Mouse (Mus musculus) forebrain, embryonic 16.5 days (tissue): ENCODE data around the gene Olfr1230. TPM values are rescaled to one million over a fixed set of nuclear protein-coding genes. Genes with fewer than 3 reads are reported as not detected.

Experiments used
- ATAC-seq: fragments of 200-750 bp; cut with Nextera tagmentation; 2 replicates; pipeline ENCODE4 v1.8.0; 2017; ENCODE audit warnings: mild to moderate bottlenecking, moderate library complexity
- H3K27ac ChIP-seq: fragments of 300-500 bp; sonication (generic); 2 replicates; pipeline ENCODE4 v1.5.1; 2014; ENCODE audit warnings: low read length, control low read depth
- H3K27me3 ChIP-seq: fragments of 300-500 bp; sonication (generic); replicated peaks from 2 replicates; pipeline ENCODE4 v1.6.1; 2014; ENCODE audit warnings: low read length; ENCODE audit not compliant: control insufficient read depth, insufficient read depth
- H3K36me3 ChIP-seq: fragments of 300-500 bp; sonication (generic); 2 replicates; pipeline ENCODE4 v1.6.1; 2014; ENCODE audit not compliant: control insufficient read depth, insufficient read depth
- H3K4me1 ChIP-seq: fragments of 300-500 bp; sonication (generic); replicated peaks from 2 replicates; pipeline ENCODE4 v1.6.1; 2014; ENCODE audit warnings: low read length; ENCODE audit not compliant: control insufficient read depth, insufficient read depth
- H3K4me2 ChIP-seq: fragments of 300-500 bp; sonication (generic); 2 replicates; pipeline ENCODE4 v1.6.1; 2014; ENCODE audit warnings: mild to moderate bottlenecking, low read length, control low read depth
- H3K4me3 ChIP-seq: fragments of 300-500 bp; sonication (generic); replicated peaks from 2 replicates; pipeline ENCODE4 v1.5.1; 2014; ENCODE audit warnings: mild to moderate bottlenecking, low read length, control low read depth
- H3K9ac ChIP-seq: fragments of 300-500 bp; sonication (generic); replicated peaks from 2 replicates; pipeline ENCODE4 v1.6.1; 2014; ENCODE audit warnings: low read depth, low read length, control low read depth
- H3K9me3 ChIP-seq: fragments of 300-500 bp; sonication (generic); 2 replicates; pipeline ENCODE4 v1.6.1; 2016; ENCODE audit warnings: low read length; ENCODE audit not compliant: control insufficient read depth
- WGBS: fragments of 180-500 bp; shearing (Covaris S2); extraction: QIAGEN DNeasy Blood & Tissue Kit; methylation state at CpG from one replicate; pipeline ENCODE4 v1.1.7; 2014; 5-methylcytosine and 5-hydroxymethylcytosine counted together
- polyA plus RNA-seq: library from polyadenylated mRNA; unstranded; fragments of >200 nt; fragmentation: Nextera tagmentation; extraction: Ambion mirVana; gene quantifications from 2 replicates; pipeline ENCODE4 v1.2.1, GENCODE M21; 2015

Olfr1230 gene
- not detected in 2 replicates for polyA plus RNA-seq

DNA sequence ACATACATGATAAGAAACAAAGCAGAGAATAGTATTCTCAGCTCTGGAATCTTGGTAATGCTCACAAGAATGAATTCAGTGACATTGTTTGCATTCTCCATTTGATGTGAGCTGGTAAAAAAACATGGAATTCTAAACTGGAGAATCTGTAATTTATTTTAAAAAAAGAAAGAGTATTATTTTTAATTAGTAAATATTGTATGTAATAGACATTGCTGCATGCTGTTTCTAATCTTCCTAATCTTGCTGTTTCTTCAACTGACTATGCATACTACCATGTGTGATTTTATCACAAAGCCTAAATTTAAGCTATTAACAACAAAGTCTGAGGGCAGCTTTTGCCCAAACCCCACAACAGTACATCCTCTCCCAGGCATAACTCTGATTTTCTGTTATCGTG is at the start of gene Olfr1230:
Olfr1230 (minus strand) TSS at position 101 of the 400 bp plus-strand sequence.
- Histone ChIP-seq H3K9me3 (no peaks in the 10 kb centered on the region), H3K27ac (no peak within 1 kb of the TSS), H3K4me3 (no peak within 1 kb of the TSS), H3K4me2 (no peak within 1 kb of the TSS), H3K4me1 (no peaks in the 10 kb centered on the region), H3K9ac (no peak within 1 kb of the TSS), H3K36me3 (no peaks in the 10 kb centered on the region), H3K27me3 (no peaks in the 10 kb centered on the region)
- ATAC-seq: no peak
- 96% methylated on average over 1 of the region's 1 CpGs for WGBS

GRCm38 (mm10) chr2:89342298-89342697 is 45.2 kb upstream of the Olfr1230 start, which contains the start of gene Olfr1233:
Gene Olfr1233, minus strand, starts transcription at chr2:89342398.
- Histone ChIP-seq H3K9ac (no peak within 1 kb of the TSS), H3K27ac (no peak within 1 kb of the TSS), H3K4me2 (no peak within 1 kb of the TSS), H3K4me3 (no peak within 1 kb of the TSS), H3K4me1 (no peaks in the 10 kb centered on the region), H3K9me3 (no peaks in the 10 kb centered on the region), H3K27me3 (no peaks in the 10 kb centered on the region), H3K36me3 (no peaks in the 10 kb centered on the region)
- no peak for ATAC-seq

DNA sequence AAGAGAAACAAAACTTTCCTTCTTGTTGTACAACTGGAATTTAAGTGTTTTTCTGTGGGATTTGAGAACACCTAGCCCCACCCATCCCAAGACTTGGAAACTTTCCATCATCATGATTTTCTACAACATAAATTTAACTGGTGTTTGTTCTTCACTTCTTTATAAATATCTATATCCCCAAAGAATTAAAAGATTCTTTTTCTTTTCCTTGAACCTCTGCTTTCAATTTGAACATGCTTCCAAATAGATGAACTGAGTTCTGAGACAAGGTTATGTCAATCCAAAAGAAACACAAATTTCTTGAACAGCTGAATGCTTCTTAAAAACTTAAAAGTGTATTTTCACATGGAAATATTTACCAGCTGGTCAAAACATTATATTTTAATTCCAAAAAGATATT is 32.5 kb upstream of the Olfr1230 start, which contains the start of gene Olfr1232:
Olfr1232 (minus strand) TSS at position 101 of the 400 bp plus-strand sequence.
- ATAC-seq: no peak
- Histone ChIP-seq H3K4me3 (no peak within 1 kb of the TSS), H3K36me3 (no peaks in the 10 kb centered on the region), H3K27me3 (no peaks in the 10 kb centered on the region), H3K9me3 (no peaks in the 10 kb centered on the region), H3K9ac (no peak within 1 kb of the TSS), H3K4me2 (no peak within 1 kb of the TSS), H3K27ac (no peak within 1 kb of the TSS), H3K4me1 (no peaks in the 10 kb centered on the region)

- H3K27ac ChIP-seq: no peak within 1 kb of the TSS
- H3K36me3 ChIP-seq: no peaks in the 10 kb centered on the region
- 53% methylated on average over 2 of the region's 2 CpGs for WGBS
- H3K4me3 ChIP-seq: no peak within 1 kb of the TSS
- no peaks in the 10 kb centered on the region for H3K4me1 ChIP-seq
- no peak within 1 kb of the TSS for H3K9ac ChIP-seq
- no peaks in the 10 kb centered on the region for H3K27me3 ChIP-seq
- no peaks in the 10 kb centered on the region; the same call in 1 of the 2 replicates for H3K9me3 ChIP-seq
- ATAC-seq: no peak
- H3K4me2 ChIP-seq: no peak within 1 kb of the TSS
Observed at GRCm38 (mm10) chr2:89306974-89307373, 9.9 kb upstream of the Olfr1230 start, which contains the start of gene Olfr1231. Gene Olfr1231, minus strand, starts transcription at chr2:89307074.

DNA sequence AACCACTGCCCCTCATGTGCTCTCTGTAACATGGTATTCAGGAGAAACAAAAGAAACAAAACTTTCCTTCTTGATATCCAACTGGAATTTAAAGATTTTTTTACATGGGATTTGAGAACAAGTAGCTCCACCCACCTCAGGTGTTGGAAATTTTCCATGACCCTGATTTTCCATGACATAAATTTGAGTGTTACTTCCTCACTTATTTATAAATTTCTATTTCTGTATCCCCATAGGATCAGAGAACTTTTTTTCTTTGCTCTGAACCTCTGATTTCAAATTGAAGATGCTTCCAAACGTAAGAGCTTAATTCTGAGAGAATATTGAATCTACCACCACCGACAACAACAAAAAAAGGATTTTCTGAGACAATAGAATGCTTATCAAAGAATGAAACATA is 9.2 kb downstream of the Olfr1230 start, which contains the start of gene Olfr1229:
Olfr1229 (minus strand) TSS at position 101 of the 400 bp plus-strand sequence.
- H3K4me2 ChIP-seq: no peak within 1 kb of the TSS
- H3K27me3 ChIP-seq: no peaks in the 10 kb centered on the region
- 80% methylated on average over 2 of the region's 2 CpGs for WGBS
- ATAC-seq: no peak
- H3K36me3 ChIP-seq: no peaks in the 10 kb centered on the region
- no peak within 1 kb of the TSS for H3K9ac ChIP-seq
- H3K9me3 ChIP-seq: no peaks in the 10 kb centered on the region
- H3K27ac ChIP-seq: no peak within 1 kb of the TSS
- H3K4me3 ChIP-seq: no peak within 1 kb of the TSS
- H3K4me1 ChIP-seq: no peaks in the 10 kb centered on the region

DNA sequence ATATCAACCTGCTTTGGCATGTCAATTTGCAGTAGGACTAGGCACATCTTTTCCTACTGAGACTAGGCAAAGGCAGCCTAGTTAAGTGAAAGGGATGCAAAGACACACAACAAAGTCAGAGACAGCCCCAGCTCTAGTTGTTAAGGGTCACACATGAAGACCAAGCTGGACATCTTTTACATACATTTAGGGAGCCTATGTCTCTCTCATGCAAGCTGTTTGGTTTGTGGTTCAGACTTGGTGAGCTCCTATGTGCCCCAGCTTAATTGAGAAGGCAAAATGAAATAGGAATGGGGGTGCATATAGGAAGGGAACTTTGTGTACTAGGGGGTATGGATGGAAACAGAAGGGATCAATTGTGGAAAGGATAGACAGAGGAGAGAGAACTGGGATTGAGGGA is 43.1 kb downstream of the Olfr1230 start, which contains the start of gene Olfr1228:
Olfr1228 (minus strand) TSS at position 101 of the 400 bp plus-strand sequence.
- Histone ChIP-seq H3K4me1 (no peaks in the 10 kb centered on the region), H3K9me3 (no peaks in the 10 kb centered on the region), H3K27ac (no peak within 1 kb of the TSS), H3K36me3 (no peaks in the 10 kb centered on the region), H3K4me2 (no peak within 1 kb of the TSS), H3K27me3 (no peaks in the 10 kb centered on the region), H3K9ac (no peak within 1 kb of the TSS), H3K4me3 (no peak within 1 kb of the TSS)
- ATAC-seq: no peak

Other genes starting within 250 kb of the Olfr1230 start
- gene Olfr1218, start 236.1 kb downstream of the Olfr1230 start, polyA plus RNA-seq: not detected in 2 replicates
- gene Olfr1219, start 213.8 kb downstream of the Olfr1230 start, polyA plus RNA-seq: not detected in 2 replicates
- not detected in 2 replicates for gene Olfr1220, start 190.4 kb downstream of the Olfr1230 start, polyA plus RNA-seq
- not detected in 2 replicates for gene Olfr1221, start 180.0 kb downstream of the Olfr1230 start, polyA plus RNA-seq
- gene Olfr1222, start 164.2 kb downstream of the Olfr1230 start, polyA plus RNA-seq: not detected in 2 replicates
- gene Olfr1223, start 145.7 kb downstream of the Olfr1230 start, polyA plus RNA-seq: not detected in 2 replicates
- not detected in 2 replicates for gene Olfr1224-ps1, start 133.2 kb downstream of the Olfr1230 start, polyA plus RNA-seq
- gene Olfr1225, start 122.6 kb downstream of the Olfr1230 start, polyA plus RNA-seq: not detected in 2 replicates
- gene Olfr1226, start 97.2 kb downstream of the Olfr1230 start, polyA plus RNA-seq: not detected in 2 replicates
- gene Olfr1228, start 43.2 kb downstream of the Olfr1230 start, polyA plus RNA-seq: not detected in 2 replicates
- gene Olfr1229, start 9.3 kb downstream of the Olfr1230 start, polyA plus RNA-seq: not detected in 2 replicates
- not detected in 2 replicates for gene Olfr1231, start 9.8 kb upstream of the Olfr1230 start, polyA plus RNA-seq
- gene Olfr1232, start 32.4 kb upstream of the Olfr1230 start, polyA plus RNA-seq: not detected in 2 replicates
- gene Olfr1233, start 45.1 kb upstream of the Olfr1230 start, polyA plus RNA-seq: not detected in 2 replicates
- not detected in 2 replicates for gene Olfr1234, start 67.6 kb upstream of the Olfr1230 start, polyA plus RNA-seq
- not detected in 2 replicates for gene Olfr1238, start 112.4 kb upstream of the Olfr1230 start, polyA plus RNA-seq
- not detected in 2 replicates for gene Olfr1239, start 123.1 kb upstream of the Olfr1230 start, polyA plus RNA-seq
- gene Olfr1240, start 145.7 kb upstream of the Olfr1230 start, polyA plus RNA-seq: not detected in 2 replicates
- gene Olfr1241, start 189.9 kb upstream of the Olfr1230 start, polyA plus RNA-seq: not detected in 2 replicates
- gene Olfr1242, start 201.1 kb upstream of the Olfr1230 start, polyA plus RNA-seq: not detected in 2 replicates
- not detected in 2 replicates for gene Olfr1243, start 234.2 kb upstream of the Olfr1230 start, polyA plus RNA-seq